Mouse (Mus musculus) forebrain, embryonic 11.5 days (tissue): ENCODE measurements around the gene Ephb2. TPM values are rescaled to one million over a fixed set of nuclear protein-coding genes. Genes with fewer than 3 reads are reported as not detected.

Experiments
- ATAC-seq: fragments of 200-750 bp; cut with Nextera tagmentation; replicated peaks from 2 replicates; pipeline ENCODE4 v1.8.0; 2017; ENCODE audit warnings: moderate TSS enrichment; ENCODE audit not compliant: low FRiP score
- DNase-seq: peaks from one replicate; pipeline ENCODE4 v3.0.0-alpha.2; 2017; ENCODE audit warnings: low spot score
- H3K27ac ChIP-seq: fragments of 300-500 bp; sonication (generic); 2 replicates; pipeline ENCODE4 v1.5.1; 2014; ENCODE audit warnings: low read depth, low read length
- H3K27me3 ChIP-seq: fragments of 300-500 bp; sonication (generic); 2 replicates; pipeline ENCODE4 v1.6.1; 2014; ENCODE audit warnings: mild to moderate bottlenecking, low read length, mixed read lengths; ENCODE audit not compliant: control insufficient read depth, insufficient read depth
- H3K36me3 ChIP-seq: fragments of 300-500 bp; sonication (generic); 2 replicates; pipeline ENCODE4 v1.6.1; 2014; ENCODE audit warnings: mild to moderate bottlenecking, low read length, moderate library complexity, mixed read lengths; ENCODE audit not compliant: control insufficient read depth, insufficient read depth
- H3K4me1 ChIP-seq: fragments of 300-500 bp; sonication (generic); replicated peaks from 2 replicates; pipeline ENCODE4 v1.6.1; 2014; ENCODE audit warnings: low read length, mixed read lengths; ENCODE audit not compliant: control insufficient read depth, insufficient read depth
- H3K4me2 ChIP-seq: fragments of 300-500 bp; sonication (generic); 2 replicates; pipeline ENCODE4 v1.6.1; 2014; ENCODE audit warnings: low read depth, mild to moderate bottlenecking, low read length, moderate library complexity, mixed read lengths; ENCODE audit not compliant: severe bottlenecking
- H3K4me3 ChIP-seq: fragments of 300-500 bp; sonication (generic); 2 replicates; pipeline ENCODE4 v1.5.1; 2014; ENCODE audit warnings: low read depth, low read length
- H3K9ac ChIP-seq: fragments of 300-500 bp; sonication (generic); 2 replicates; pipeline ENCODE4 v1.6.1; 2014; ENCODE audit warnings: low read length
- H3K9me3 ChIP-seq: fragments of 300-500 bp; sonication (generic); 2 replicates; pipeline ENCODE4 v1.6.1; 2016; ENCODE audit warnings: low read length, mixed read lengths; ENCODE audit not compliant: control insufficient read depth
- WGBS: fragments of 180-500 bp; shearing (Covaris S2); extraction: QIAGEN DNeasy Blood & Tissue Kit; methylation state at CpG from one replicate; pipeline ENCODE4 v1.1.7; 2014; 5-methylcytosine and 5-hydroxymethylcytosine counted together
- polyA plus RNA-seq: library from polyadenylated mRNA; unstranded; fragments of >200 nt; fragmentation: Nextera tagmentation; extraction: Ambion mirVana; gene quantifications from 2 replicates; pipeline ENCODE4 v1.2.1, GENCODE M21; 2014

Gene Ephb2
- polyA plus RNA-seq, 1 experiment from 2014 or later, result 36.9 TPM

- no peak overlapping the region for H3K9ac ChIP-seq
- no peak overlapping the region for H3K4me2 ChIP-seq
- no peaks in the 10 kb centered on the region for H3K9me3 ChIP-seq
- no peaks in the 10 kb centered on the region for H3K4me1 ChIP-seq
- H3K27ac ChIP-seq, result no peak overlapping the region
- H3K4me3 ChIP-seq, result no peak overlapping the region
- no peaks in the 10 kb centered on the region for H3K27me3 ChIP-seq
- no peak for ATAC-seq
- H3K36me3 ChIP-seq, result no peaks in the 10 kb centered on the region
- DNase-seq, result no peak
- 91% methylated on average over 19 of the region's 19 CpGs for WGBS
Measured at GRCm38 (mm10) chr4:136605756-136606485, 229.9 kb downstream of the Ephb2 start.

DNA sequence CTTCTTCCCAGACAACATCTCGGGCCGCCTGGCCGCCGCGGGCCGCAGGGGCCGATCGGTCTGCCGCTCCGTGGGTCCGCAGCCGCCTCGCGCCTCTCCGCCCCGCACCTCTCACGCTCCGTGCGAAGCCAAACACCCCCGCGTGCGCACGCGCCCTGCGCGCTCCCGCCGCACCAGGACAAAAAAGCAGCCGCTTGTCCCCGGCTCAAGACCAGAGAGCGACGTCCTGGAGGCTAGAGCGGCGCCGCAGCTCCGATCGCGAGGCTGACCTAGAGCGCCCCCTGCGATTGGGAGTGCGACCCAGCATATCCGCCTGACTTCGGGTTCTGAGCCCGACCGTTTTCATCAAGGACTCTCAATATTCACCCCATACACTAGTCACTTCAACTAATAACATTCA lies 233.2 kb downstream of the Ephb2 start, which contains the start of gene Kdm1a:
Kdm1a (minus strand) TSS at position 156 of the 400 bp plus-strand sequence.
- no peaks in the 10 kb centered on the region for H3K36me3 ChIP-seq
- peak within 1 kb of the TSS; percentile 99 for H3K9ac ChIP-seq
- ATAC-seq, result peak; percentile 91
- DNase-seq, result peak; percentile 99
- under 1% methylated on average over 45 of the region's 45 CpGs for WGBS
- H3K27ac ChIP-seq, result peak within 1 kb of the TSS; percentile 87
- peak within 1 kb of the TSS; percentile 100 for H3K4me3 ChIP-seq
- no peaks in the 10 kb centered on the region for H3K9me3 ChIP-seq
- no peaks in the 10 kb centered on the region for H3K27me3 ChIP-seq
- no peaks in the 10 kb centered on the region for H3K4me1 ChIP-seq
- peak within 1 kb of the TSS; percentile 67 for H3K4me2 ChIP-seq

- Histone ChIP-seq H3K27ac (peak overlapping the region; percentile 87), H3K4me3 (peak overlapping the region; percentile 100), H3K9me3 (no peaks in the 10 kb centered on the region), H3K4me2 (peak overlapping the region; percentile 67; the same call in 1 of the 2 replicates), H3K27me3 (no peaks in the 10 kb centered on the region), H3K36me3 (no peaks in the 10 kb centered on the region), H3K9ac (peak overlapping the region; percentile 99), H3K4me1 (no peaks in the 10 kb centered on the region)
- WGBS, result under 1% methylated on average over 66 of the region's 68 CpGs
- ATAC-seq, result peak; percentile 66
- DNase-seq, result peak; percentile 78
Measured at GRCm38 (mm10) chr4:136602018-136602554, 233.7 kb downstream of the Ephb2 start.

GRCm38 (mm10) chr4:136601476-136601875 lies 234.3 kb downstream of the Ephb2 start:
- Histone ChIP-seq H3K36me3 (no peaks in the 10 kb centered on the region), H3K9me3 (no peaks in the 10 kb centered on the region), H3K4me3 (peak overlapping the region; percentile 100), H3K27me3 (no peaks in the 10 kb centered on the region), H3K9ac (peak overlapping the region; percentile 99), H3K4me2 (peak overlapping the region; percentile 67), H3K27ac (peak overlapping the region; percentile 87; the same call in 1 of the 2 replicates), H3K4me1 (no peaks in the 10 kb centered on the region)
- no peak for ATAC-seq
- peak; percentile 73 for DNase-seq
- 4% methylated on average over 13 of the region's 13 CpGs for WGBS

- Histone ChIP-seq H3K27ac (no peak overlapping the region), H3K27me3 (no peaks in the 10 kb centered on the region), H3K36me3 (no peaks in the 10 kb centered on the region), H3K4me1 (no peaks in the 10 kb centered on the region), H3K4me3 (peak overlapping the region; percentile 100), H3K4me2 (peak overlapping the region; percentile 67), H3K9me3 (no peaks in the 10 kb centered on the region), H3K9ac (no peak overlapping the region)
- DNase-seq (no peak), ATAC-seq (no peak)
- WGBS, result 98% methylated on average over 2 of the region's 2 CpGs
Measured at GRCm38 (mm10) chr4:136600536-136600935, 235.3 kb downstream of the Ephb2 start.

DNA sequence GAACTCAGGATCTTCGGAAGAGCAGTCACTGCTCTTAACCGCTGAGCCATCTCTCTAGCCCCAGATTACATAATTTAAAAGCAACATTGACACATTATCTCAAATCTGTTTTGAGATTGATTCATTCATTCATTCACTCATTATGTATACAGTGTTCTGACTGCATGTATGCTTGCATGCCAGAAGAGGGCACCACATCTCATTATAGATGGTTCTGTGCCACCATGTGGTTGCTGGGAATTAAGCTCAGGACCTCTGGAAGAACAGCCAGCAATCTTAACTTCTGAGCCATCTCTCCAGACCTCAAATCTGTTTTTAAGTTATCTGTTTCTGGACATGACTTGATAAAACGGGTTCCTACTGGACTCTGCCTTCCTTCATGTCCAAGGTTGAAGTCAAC lies 235.9 kb downstream of the Ephb2 start:
- Histone ChIP-seq H3K27me3 (no peaks in the 10 kb centered on the region), H3K4me1 (no peaks in the 10 kb centered on the region), H3K4me2 (no peak overlapping the region), H3K27ac (no peak overlapping the region), H3K36me3 (no peaks in the 10 kb centered on the region), H3K9ac (no peak overlapping the region), H3K4me3 (no peak overlapping the region), H3K9me3 (no peaks in the 10 kb centered on the region)
- no peak for ATAC-seq
- 96% methylated on average over 3 of the region's 3 CpGs for WGBS
- no peak for DNase-seq

GRCm38 (mm10) chr4:136598268-136598876 lies 237.4 kb downstream of the Ephb2 start:
- no peak overlapping the region for H3K4me2 ChIP-seq
- no peak for ATAC-seq
- no peaks in the 10 kb centered on the region for H3K27me3 ChIP-seq
- H3K27ac ChIP-seq, result no peak overlapping the region
- H3K9me3 ChIP-seq, result no peaks in the 10 kb centered on the region
- H3K9ac ChIP-seq, result no peak overlapping the region
- no peak for DNase-seq
- H3K4me1 ChIP-seq, result no peaks in the 10 kb centered on the region
- H3K36me3 ChIP-seq, result no peaks in the 10 kb centered on the region; the same call in 1 of the 2 replicates
- 96% methylated on average over 7 of the region's 7 CpGs for WGBS
- H3K4me3 ChIP-seq, result no peak overlapping the region
